Mouse (Mus musculus) intestine, postnatal 0 days (tissue): Measurements from ENCODE around the gene Wdr4. TPM values are rescaled to one million over a fixed set of nuclear protein-coding genes. Genes with fewer than 3 reads are reported as not detected.
"Not testable (repeated sequence)": the region's sequence is repeated elsewhere in the genome, so short reads cannot be mapped to it uniquely, and the experiment has no call there.

Experiments
- ATAC-seq: fragments of 200-750 bp; cut with Nextera tagmentation; 2 replicates; pipeline ENCODE4 v1.8.0; 2017; ENCODE audit warnings: mild to moderate bottlenecking, moderate TSS enrichment, moderate library complexity
- H3K27ac ChIP-seq: fragments of 300-500 bp; sonication (generic); 2 replicates; pipeline ENCODE4 v1.5.1; 2014; ENCODE audit warnings: mild to moderate bottlenecking, low read depth, low read length, moderate library complexity
- H3K27me3 ChIP-seq: fragments of 300-500 bp; sonication (generic); replicated peaks from 2 replicates; pipeline ENCODE4 v1.6.1; 2014; ENCODE audit warnings: low read length, mixed read lengths; ENCODE audit not compliant: control insufficient read depth, insufficient read depth
- H3K36me3 ChIP-seq: fragments of 300-500 bp; sonication (generic); 2 replicates; pipeline ENCODE4 v1.6.1; 2014; ENCODE audit warnings: mild to moderate bottlenecking, moderate library complexity; ENCODE audit not compliant: control insufficient read depth, insufficient read depth
- H3K4me1 ChIP-seq: fragments of 300-500 bp; sonication (generic); replicated peaks from 2 replicates; pipeline ENCODE4 v1.6.1; 2014; ENCODE audit warnings: antibody characterized with exemption, low read length, mixed read lengths; ENCODE audit not compliant: control insufficient read depth, insufficient read depth
- H3K4me2 ChIP-seq: fragments of 300-500 bp; sonication (generic); replicated peaks from 2 replicates; pipeline ENCODE4 v1.6.1; 2014; ENCODE audit warnings: low read depth, mild to moderate bottlenecking, moderate library complexity
- H3K4me3 ChIP-seq: fragments of 300-500 bp; sonication (generic); 2 replicates; pipeline ENCODE4 v1.5.1; 2014; ENCODE audit warnings: low read depth, low read length
- H3K9ac ChIP-seq: fragments of 300-500 bp; sonication (generic); 2 replicates; pipeline ENCODE4 v1.6.1; 2014; ENCODE audit warnings: mild to moderate bottlenecking, low read depth, low read length
- H3K9me3 ChIP-seq: fragments of 300-500 bp; sonication (generic); 2 replicates; pipeline ENCODE4 v1.6.1; 2016; ENCODE audit warnings: mixed run types; ENCODE audit not compliant: control insufficient read depth
- CTCF ChIP-seq: sonication (generic); IDR thresholded peaks from 2 replicates; pipeline ENCODE4 v1.5.1; 2016; ENCODE audit warnings: low read depth, mild to moderate bottlenecking, control low read depth, antibody characterized with exemption, moderate library complexity
- WGBS: fragments of 180-500 bp; shearing (Covaris S2); extraction: QIAGEN DNeasy Blood & Tissue Kit; methylation state at CpG from one replicate; pipeline ENCODE4 v1.1.7; 2014; 5-methylcytosine and 5-hydroxymethylcytosine counted together
- polyA plus RNA-seq: library from polyadenylated mRNA; unstranded; fragments of >200 nt; fragmentation: Nextera tagmentation; extraction: Ambion mirVana; gene quantifications from 2 replicates; pipeline ENCODE4 v1.2.1, GENCODE M21; 2015

Gene Wdr4
- polyA plus RNA-seq, 1 experiment from 2014 or later, result 12.5 TPM

GRCm38 (mm10) chr17:31563632-31564014, 43.8 kb upstream of the Wdr4 start:
- no peak for ATAC-seq

GRCm38 (mm10) chr17:31559021-31559789, 39.4 kb upstream of the Wdr4 start:
- Histone ChIP-seq H3K4me1 (0 out of 2 replicates have a peak, but pooled peaks cover 9% of the 10 kb centered on the region), H3K4me2 (no peak overlapping the region), H3K4me3 (no peak overlapping the region), H3K27me3 (no peaks in the 10 kb centered on the region), H3K9me3 (no peaks in the 10 kb centered on the region), H3K36me3 (no peaks in the 10 kb centered on the region), H3K27ac (no peak overlapping the region), H3K9ac (no peak overlapping the region)
- no peak for TF ChIP-seq CTCF
- no peak for ATAC-seq
- 91% methylated on average over 11 of the region's 11 CpGs for WGBS

More at GRCm38 (mm10) chr17:31563632-31564014, 43.8 kb upstream of the Wdr4 start:
- Histone ChIP-seq H3K27ac (peak overlapping the region; percentile 75), H3K9ac (peak overlapping the region; percentile 50), H3K4me3 (peak overlapping the region; percentile 36), H3K4me1 (0 out of 2 replicates have a peak, but pooled peaks cover 13% of the 10 kb centered on the region), H3K9me3 (no peaks in the 10 kb centered on the region), H3K36me3 (no peaks in the 10 kb centered on the region), H3K4me2 (peak overlapping the region; percentile 60), H3K27me3 (no peaks in the 10 kb centered on the region)
- no peak for TF ChIP-seq CTCF
- WGBS, result 19% methylated on average over 12 of the region's 12 CpGs

- TF ChIP-seq CTCF, result no peak
- peak overlapping the region; percentile 35 for H3K4me2 ChIP-seq
- H3K4me1 ChIP-seq, result 0 out of 2 replicates have a peak, but pooled peaks cover 5% of the 10 kb centered on the region
- H3K27me3 ChIP-seq, result no peaks in the 10 kb centered on the region
- H3K4me3 ChIP-seq, result peak overlapping the region; percentile 13; the same call in 1 of the 2 replicates
- no peak overlapping the region for H3K9ac ChIP-seq
- 71% methylated on average over 10 of the region's 10 CpGs for WGBS
- no peaks in the 10 kb centered on the region for H3K9me3 ChIP-seq
- no peaks in the 10 kb centered on the region for H3K36me3 ChIP-seq
- no peak overlapping the region for H3K27ac ChIP-seq
- ATAC-seq, result no peak
Observed at GRCm38 (mm10) chr17:31557947-31558542, 38.3 kb upstream of the Wdr4 start.

- Histone ChIP-seq H3K4me2 (peak overlapping the region; percentile 35), H3K36me3 (no peaks in the 10 kb centered on the region), H3K9me3 (no peaks in the 10 kb centered on the region), H3K27me3 (no peaks in the 10 kb centered on the region), H3K27ac (no peak overlapping the region), H3K4me1 (0 out of 2 replicates have a peak, but pooled peaks cover 5% of the 10 kb centered on the region), H3K9ac (no peak overlapping the region), H3K4me3 (peak overlapping the region; percentile 13; the same call in 1 of the 2 replicates)
- TF ChIP-seq CTCF, result no peak
- WGBS, result 53% methylated on average over 11 of the region's 11 CpGs
- no peak for ATAC-seq
Observed at GRCm38 (mm10) chr17:31557124-31557880, 37.5 kb upstream of the Wdr4 start.

GRCm38 (mm10) chr17:31556253-31556652, 36.5 kb upstream of the Wdr4 start:
- Histone ChIP-seq H3K9ac (no peak overlapping the region), H3K9me3 (no peaks in the 10 kb centered on the region), H3K4me2 (no peak overlapping the region), H3K4me1 (0 out of 2 replicates have a peak, but pooled peaks cover 5% of the 10 kb centered on the region), H3K4me3 (no peak overlapping the region), H3K27me3 (no peaks in the 10 kb centered on the region), H3K27ac (no peak overlapping the region), H3K36me3 (no peaks in the 10 kb centered on the region)
- no peak for ATAC-seq
- TF ChIP-seq CTCF, result no peak
- WGBS, result 74% methylated on average over 4 of the region's 4 CpGs

GRCm38 (mm10) chr17:31552601-31553000, 32.8 kb upstream of the Wdr4 start:
- H3K4me3 ChIP-seq, H3K9me3 ChIP-seq, H3K27ac ChIP-seq, H3K36me3 ChIP-seq, H3K27me3 ChIP-seq, H3K4me1 ChIP-seq, H3K4me2 ChIP-seq, ATAC-seq, H3K9ac ChIP-seq: not testable (repeated sequence)
- 96% methylated on average over 23 of the region's 23 CpGs for WGBS
